Mouse (Mus musculus): ENCODE results near the gene Olfr1358.
A peak's percentile ranks its signal among the peaks of the same experiment; 100 is the strongest.
"Not testable (repeated sequence)": the region's sequence is repeated elsewhere in the genome, so short reads cannot be mapped to it uniquely, and the experiment has no call there.

Olfr1358 gene

DNA sequence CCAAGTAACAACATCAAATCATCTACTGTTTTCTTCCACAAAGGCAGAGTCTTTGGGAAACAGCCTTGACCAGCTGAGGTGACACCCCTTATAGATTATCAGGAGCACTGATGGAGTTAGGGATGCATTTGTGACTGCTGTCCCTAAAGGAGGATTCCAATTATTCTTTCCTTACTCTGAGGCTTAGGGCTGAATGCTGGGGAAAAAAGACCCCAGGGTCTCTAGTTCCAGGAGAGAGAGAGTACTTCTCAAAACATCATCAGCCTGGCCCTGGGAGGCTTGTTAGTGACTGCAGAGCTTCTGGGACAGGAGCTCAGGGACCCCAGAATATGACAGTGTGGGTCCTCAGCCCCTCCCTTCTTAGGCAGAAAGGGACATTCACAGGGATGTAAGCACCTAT is at the start of gene Olfr1358:
Gene Olfr1358, plus strand, starts transcription at position 301 of the 400 bp plus-strand sequence.
- no peak for DNase-seq (ENCODE audit: extremely low spot score)

DNA sequence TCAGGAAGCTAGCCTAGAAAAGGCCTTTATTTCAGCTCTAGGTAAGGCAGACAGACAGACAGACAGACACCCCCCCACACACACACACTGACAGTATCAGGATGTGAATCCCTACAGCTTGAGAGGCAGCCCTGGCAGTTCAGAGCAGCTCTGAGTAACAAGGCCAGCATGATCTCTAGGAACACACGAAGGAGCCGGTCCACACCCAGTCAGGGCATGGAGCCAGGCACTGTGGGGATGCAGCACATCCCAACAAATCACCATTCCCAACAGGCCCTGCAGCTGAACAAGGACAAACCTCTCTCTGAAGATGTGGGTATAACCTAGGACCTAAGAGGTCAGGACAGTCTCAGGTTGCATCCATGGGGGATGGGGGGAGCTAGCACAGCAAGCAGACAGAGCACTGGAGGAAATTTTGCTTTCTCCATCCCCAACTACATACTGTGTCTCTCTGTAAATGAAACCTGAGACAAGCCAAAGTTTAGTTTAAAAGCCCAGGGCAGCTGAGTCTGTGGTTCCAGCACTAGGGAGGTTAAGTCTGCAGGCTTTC is 49.4 kb upstream of the Olfr1358 start:
- DNase-seq (ENCODE audit: extremely low spot score) = peak; percentile 36

DNA sequence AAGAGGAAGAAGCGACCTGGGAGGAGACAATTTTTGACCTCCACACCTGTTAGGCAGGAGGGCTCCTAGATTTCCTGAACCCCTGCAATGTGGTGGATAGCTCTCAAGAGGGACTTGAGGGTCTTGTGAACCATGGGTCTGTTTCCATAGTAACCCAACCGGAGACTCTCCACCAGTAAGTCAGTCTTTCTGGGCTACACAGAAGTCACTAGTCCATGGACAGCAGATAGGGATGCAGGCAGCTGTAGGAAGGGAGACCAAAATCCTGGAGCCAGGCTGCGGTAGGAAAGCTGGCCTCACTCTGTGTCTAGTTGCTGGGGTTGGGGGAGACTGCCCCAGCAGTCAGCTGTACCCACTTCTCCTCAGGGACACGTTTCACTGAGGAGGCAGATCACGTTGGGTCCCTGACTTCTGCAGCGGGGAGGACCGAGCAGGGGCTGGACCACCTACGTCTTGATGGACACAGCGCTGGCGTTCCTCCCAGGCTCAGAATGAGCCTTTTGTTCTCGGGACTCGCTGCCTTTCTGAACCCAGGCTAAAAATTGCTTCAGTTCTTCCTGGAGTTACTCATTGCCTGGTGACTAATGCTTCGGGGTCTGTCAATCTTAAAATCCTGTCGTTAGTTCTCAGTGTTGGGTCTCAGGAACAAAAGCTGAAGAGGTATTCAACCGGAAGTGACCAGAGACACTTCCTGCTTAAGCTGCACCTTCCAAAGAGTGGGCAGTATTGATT is 46.5 kb upstream of the Olfr1358 start:
- no peak for DNase-seq (ENCODE audit: extremely low spot score)

DNA sequence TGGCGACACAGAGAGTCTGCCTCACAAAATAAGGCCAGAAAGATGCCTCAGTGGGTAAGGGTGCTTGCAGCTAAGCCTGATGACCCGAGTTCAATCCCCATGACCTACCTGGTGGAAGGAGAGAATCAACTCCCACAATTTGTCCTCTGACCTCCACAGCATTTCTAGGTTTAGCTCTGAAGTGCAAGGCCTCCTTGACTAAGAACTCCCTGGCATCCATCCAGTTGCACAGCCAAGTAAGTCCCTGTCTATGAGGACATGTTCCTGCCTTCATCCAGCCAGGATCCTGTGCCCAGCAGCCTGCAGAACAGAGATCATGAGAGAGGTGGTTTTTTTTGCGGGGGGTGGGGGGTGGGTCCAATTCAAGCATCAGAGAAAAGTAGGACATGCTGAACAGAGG is 45.2 kb upstream of the Olfr1358 start:
- no peak for DNase-seq (ENCODE audit: extremely low spot score)

DNA sequence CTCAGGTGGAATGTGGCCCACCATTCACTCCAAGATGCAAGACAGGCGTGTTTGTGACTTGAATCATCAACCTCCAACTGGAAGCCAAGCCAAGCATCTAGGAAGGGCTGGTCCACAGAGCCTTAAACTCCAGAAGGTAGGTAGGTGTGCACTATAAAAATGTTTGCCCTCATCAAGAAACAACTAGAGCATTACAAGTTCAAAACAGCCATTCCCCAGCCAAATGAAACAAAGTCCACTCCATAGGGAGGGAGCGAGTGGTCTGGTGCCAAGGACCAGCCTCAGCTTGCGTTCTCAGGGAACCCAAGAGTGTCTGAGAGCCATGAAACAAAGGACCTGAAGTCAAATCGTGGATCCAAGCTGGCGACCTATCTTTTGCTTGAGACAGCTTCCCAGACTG is 43.8 kb upstream of the Olfr1358 start:
- DNase-seq (ENCODE audit: extremely low spot score) = no peak

DNA sequence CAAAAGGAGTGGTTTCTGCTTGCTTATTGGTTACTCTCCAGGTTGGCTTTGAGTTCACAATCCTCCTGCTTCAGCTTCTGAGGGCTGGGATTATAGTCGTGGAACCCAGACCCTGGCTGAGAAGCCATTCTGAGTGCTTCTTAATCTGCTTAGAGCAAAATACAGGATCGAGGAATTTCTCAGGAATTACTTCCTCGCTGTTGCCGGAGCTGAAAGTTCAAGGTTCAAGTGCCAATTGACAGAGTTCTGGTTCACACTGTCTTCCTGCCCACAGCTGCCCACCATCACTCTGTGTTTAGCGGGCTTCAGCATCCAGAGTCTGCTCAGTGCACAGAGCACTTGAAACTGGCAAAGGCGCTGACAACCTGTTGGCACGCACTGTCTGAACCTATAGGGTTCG is 42.5 kb upstream of the Olfr1358 start:
- DNase-seq (ENCODE audit: extremely low spot score) = no peak

DNA sequence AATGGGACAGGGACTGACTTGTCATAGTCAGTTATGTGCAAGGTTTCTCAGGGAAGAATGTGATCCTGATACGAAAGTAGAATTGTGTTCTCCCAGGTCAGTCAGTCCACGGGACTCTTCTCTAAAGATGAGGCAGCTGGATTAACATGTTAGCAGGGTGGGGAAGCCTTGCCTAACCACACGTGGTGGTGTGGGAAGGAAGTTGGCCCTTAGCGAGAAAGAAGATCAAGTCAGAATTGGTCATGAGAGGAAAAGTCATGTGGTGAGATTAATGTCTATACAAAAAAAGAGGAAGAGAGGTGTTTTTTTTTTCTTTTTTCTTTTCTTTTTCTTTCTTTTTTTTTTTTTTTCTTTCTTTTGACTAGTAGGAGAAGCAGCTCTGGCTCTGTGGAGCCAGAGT is 40.4 kb upstream of the Olfr1358 start:
- DNase-seq (ENCODE audit: extremely low spot score) = no peak

DNA sequence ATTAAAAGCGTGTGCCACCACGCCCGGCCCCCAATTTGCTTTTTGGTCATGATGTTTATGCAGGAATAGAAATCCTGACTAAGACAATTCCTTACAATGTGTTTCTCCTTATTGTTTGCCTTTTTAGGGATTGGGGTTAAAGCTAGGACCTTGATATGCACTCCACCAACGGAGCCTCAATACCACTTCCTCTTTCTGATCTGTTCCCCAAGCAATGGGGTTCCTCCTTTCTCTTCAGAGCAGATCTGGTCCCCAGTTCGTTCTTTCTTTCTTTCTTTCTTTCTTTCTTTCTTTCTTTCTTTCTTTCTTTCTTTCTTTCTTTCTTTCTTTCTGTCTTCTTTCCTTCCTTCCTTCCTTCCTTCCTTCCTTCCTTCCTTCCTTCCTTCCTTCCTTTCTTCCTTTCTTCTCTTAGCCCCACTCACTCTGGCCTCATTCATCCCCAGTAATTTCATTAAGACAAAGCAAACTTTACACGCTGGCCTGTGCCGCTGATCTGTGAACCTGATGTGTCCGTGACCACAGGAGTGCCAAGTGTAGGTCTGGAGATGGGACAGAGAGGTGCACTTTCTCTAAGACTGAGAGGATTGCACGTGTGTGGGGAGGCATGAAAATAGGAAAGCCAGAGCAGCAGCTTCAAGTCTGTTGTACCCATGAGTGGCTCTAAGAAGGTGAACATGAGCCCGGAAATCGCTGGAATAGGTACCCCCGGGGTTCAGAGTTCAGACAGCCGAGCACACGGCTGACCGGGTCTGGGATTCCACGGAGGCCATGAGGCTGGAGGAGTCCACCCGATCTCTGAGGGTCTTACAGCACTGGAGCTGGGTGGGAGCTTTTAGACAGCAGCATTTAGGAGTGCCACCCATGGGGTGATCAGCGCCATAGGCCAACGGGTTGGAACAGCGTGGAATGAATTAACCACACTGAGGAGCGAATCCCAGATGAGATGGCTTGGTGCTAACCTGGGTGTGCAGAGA is 36.0 kb upstream of the Olfr1358 start:
- no peak for DNase-seq (ENCODE audit: extremely low spot score)

DNA sequence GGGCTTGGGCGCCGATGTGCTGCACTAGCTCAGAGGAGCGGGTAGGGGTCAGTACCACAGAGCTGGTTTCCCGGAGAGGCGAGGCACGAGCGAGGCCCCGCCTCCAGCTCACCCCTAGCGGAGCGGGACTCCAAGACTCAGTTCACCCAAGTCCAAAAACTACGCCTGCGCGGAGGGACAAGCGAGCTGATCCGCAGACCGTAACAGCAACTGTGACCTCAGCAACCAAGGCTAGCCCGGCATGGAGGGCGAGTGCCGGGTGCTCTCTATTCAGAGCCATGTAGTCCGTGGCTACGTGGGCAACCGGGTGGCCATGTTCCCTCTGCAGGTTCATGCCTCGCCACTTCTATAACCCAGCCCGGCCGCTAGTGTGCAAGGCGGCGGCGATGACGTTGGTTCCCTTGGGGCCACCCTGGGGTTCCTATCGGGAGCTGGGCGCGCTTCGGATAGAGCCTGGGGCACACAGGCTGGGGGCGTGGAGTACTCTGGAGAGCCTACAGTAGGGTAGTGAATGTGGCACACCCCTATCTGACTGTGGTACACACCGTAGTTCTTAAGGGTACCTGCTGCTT is 35.2 kb upstream of the Olfr1358 start:
- DNase-seq (ENCODE audit: extremely low spot score) = peak; percentile 84

DNA sequence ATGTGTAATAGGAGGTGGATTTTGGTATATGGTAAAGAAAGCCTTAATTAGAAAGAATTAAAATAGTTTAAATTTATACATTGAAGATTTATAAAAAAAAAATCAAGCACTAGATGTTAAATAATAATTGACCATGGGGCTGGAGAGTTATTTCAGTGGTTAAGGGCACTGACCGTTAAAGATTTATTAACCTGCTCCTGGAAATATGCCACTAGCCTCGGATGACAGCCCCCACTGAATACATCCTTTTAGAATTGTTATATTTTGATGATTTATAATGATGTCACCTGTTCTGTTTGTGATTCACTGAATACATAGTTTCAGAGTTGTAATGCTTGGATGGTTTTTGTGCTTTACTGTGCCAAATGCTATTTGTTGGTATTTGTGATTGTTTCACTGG is 31.9 kb upstream of the Olfr1358 start:
- not testable (repeated sequence) for DNase-seq (ENCODE audit: extremely low spot score)

DNA sequence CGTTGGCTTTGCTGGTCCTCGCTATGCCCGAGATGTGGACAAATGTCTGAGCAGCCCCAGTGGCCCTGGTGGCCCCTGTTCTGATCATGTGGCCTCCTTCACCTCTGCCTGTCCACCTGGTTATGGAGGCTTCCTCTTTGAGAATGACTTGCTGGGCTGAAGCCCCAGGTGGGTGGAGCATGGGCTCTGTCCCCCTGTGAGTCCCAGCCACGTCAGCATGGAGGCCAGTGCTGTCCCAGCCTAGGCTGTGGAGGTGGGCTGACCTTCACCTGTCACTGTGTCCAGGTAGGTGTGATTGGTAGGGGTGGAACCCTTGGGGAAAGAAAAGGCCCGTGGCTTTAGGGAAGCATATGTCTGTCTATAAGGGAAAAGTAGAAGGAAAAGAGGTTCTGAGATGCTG is 30.4 kb upstream of the Olfr1358 start:
- DNase-seq (ENCODE audit: extremely low spot score) = no peak

DNA sequence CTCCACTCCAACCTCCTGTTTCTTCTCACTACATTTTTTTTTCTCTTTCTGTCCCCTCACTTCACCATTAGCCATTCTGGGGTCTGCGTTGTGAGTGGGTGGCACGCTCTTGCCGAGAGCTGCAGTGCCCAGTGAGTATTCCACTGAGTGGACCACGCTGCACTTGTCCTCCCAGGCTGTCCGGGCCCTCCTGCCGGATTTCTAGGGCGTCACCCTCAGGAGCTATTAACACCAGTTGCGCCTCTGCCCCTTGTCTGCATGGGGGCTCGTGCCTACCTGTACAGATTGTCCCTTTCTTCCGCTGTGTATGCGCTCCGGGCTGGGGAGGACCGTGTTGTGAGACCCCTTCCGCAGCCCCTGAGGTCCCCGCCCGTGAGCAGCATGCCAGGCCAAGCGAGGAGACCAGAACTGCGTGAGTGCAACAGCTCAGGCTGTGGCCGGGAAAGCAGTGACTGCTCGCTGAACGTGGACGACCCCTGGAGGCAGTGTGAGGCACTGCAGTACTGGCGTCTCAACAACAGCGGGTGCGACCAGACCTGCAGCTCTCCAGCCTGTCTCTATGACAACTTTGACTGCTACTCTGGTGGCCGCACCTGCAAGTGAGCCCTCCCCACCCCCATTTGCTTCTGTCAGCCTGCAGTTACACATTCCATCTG is 29.7 kb upstream of the Olfr1358 start:
- peak; percentile 83 for DNase-seq (ENCODE audit: extremely low spot score)

DNA sequence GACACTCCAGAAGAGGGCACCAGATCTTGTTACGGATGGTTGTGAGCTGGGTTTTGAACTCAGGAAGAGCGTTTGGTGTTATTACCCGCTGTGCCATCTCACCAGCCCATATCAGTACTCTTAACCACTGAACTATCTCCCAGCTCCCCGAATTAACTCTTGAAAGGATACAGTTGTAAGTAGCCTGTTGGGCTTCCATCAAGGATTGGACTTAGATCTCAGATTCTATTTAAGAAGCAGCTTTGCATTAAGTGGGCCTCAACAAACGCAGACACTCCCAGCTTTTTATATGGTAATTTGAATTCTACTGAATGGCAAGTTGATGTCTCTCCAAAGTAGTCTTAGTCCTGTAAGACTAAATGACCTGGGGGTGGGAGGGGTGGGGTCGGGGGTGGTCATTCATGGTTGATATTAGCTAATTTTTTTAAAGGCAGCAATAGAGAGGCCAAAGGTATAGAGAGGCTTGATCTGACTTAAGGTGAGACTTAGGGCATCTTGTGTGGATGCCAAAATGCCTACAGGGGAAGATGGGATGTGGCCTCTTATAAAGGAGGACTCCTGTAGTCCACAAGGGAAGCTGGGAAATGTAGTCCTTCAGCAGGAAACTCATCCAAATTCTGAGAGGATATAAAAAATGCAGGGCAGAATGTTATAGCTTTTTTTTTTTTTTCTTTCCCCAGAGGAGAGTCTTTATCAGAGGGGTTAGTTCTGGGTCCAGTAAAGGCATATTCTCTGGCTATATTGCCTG is 14.1 kb upstream of the Olfr1358 start:
- DNase-seq (ENCODE audit: extremely low spot score) = no peak

DNA sequence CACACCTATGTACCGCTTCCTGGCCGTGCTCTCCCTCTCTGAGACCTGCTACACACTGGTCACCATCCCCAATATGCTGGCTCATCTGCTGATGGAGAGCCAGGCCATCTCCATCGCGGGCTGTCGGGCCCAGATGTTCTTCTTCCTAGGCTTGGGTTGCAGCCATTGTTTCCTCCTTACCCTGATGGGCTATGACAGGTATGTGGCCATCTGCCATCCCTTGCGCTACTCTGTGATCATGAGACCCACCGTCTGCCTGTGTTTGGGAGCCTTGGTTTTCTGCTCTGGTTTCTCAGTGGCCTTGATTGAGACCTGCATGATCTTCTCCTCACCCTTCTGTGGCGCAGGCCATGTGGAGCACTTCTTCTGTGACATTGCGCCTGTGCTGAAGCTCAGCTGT is 2.6 kb downstream of the Olfr1358 start:
- no peak for DNase-seq (ENCODE audit: extremely low spot score)

DNA sequence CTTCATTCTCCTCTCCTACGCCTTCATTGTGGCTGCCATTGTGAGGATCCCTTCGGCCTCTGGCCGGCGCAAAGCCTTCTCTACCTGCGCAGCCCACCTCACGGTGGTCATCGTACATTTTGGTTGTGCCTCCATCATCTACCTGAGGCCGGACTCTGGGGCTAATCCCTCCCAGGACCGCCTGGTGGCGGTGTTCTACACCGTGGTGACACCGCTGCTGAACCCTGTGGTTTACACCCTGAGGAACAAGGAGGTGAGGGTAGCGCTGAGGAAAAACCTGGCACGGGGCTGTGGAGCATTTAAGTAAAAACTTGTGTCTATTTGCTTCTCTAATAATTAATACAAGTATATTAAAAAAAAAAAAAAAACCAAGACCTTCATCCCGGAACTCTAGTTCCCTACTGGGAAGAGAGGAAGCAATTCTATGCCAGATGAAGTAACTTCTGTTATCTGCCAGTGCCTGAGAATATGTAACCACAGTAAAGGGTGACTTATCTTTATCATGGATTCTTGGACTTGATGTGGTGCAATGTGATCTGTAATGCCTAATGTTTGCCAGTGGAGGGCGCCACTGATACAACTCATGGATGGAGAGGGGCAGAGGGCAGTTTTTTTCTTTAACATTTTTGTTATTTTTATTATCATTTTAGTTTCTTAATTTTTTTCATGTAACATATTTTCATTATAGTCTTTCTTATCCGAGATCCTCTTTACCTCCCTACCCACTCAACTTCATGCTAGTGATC is 3.2 kb downstream of the Olfr1358 start:
- DNase-seq (ENCODE audit: extremely low spot score) = no peak

DNA sequence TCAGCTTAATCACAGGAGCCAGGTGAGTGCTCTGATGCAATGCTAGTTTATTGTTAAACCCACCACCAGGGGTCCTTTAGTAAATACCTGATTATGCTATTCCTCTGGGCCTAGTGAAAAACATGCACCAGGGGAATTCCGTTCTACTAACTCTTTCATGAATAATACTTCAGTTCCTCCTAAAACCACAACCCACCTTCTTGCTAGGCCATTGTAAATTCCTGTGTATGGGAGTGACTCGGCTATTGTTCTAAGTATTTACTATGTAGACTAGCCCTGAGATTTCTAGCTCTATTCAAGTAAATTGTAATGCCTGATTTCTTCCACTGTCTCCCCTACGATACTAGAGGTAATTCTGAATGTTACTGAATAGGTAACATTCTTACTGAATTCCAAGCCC is 7.8 kb downstream of the Olfr1358 start:
- DNase-seq (ENCODE audit: extremely low spot score) = not testable (repeated sequence)

DNA sequence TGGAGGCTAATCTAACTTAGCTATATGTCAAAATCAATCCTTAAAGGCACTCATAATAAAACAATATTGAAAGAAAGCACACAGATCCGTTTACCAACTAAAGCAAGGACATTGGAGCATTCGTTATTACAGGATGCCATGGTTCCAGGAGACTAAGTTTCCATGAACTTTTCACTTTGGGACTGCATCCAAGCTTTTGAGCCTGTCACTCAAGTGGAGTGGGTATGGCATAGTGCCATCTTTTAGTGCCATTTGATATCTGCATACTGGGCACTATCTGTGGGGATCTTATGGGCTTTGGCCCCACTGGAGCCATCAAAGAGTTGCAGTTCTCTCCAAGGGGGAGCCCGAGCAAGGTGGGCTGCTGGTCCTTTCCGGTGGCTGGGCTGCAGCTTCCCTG is 8.3 kb downstream of the Olfr1358 start:
- DNase-seq (ENCODE audit: extremely low spot score) = no peak

DNA sequence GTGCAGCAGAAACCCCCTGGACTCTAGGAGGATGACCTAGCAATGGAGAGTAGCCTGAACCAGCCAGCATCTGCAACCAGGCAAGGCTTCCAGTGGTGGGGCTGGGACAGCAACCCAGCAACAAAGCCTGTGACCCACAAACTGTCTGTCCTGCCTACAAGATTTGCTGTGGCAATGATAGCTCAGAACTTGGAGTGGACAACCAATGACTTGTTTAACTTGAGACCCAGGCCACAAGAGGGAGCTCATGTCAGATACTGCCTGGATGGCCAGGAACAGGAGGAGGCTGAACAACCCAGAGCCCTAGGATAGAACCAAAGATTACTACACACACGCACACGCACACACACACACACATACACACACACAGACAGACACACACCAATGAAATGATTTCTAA is 23.7 kb downstream of the Olfr1358 start:
- no peak for DNase-seq (ENCODE audit: extremely low spot score)

DNA sequence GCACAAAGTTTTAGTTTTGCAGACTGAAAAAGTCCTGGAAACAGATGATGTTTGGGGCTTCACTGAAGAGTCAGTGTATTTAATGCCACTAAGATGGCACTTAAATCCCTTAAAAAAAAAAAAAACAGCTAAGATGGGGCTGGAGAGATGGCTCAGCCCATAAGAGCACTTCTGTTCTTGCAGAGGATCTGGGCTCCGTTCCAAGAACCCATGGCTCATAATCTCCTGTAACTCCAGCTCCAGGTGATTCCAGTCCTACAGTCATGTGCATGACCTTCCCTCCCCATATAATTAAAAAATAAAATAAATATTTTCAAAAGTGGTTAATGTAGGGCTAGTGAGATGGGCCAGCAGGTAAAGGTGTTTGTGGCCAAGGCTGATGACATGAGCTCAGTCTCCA is 47.8 kb downstream of the Olfr1358 start:
- DNase-seq (ENCODE audit: extremely low spot score) = no peak

DNA sequence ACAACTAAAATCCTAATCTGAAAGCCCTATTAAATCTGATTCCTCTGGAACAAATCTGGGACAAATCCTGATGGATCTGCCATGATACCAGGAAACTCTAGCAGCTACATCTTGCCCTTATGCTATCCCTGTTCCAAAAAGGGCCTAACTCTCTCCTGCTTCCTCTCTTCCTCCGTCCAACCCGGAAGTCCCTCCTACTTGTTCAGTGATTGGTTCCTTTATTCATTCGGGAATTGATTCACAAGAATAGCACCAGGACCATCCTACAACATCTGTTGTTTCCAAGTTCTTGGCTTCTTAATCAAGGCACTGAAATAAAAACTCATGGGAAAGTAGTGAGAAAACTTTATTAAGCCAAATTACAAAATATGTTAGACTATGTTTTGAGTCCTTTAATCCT is 52.0 kb downstream of the Olfr1358 start:
- no peak for DNase-seq (ENCODE audit: extremely low spot score)
